Mouse (Mus musculus): Measurements from ENCODE around the gene Haus8.
"Not testable (repeated sequence)": the region's sequence is repeated elsewhere in the genome, so short reads cannot be mapped to it uniquely, and the experiment has no call there.

Gene Haus8

GRCm38 (mm10) chr8:71286223-71286622 lies 13.5 kb upstream of the Haus8 start:
- DNase-seq (ENCODE audit: low read depth), result peak; percentile 72

- DNase-seq (ENCODE audit: low read depth), result no peak
Measured at GRCm38 (mm10) chr8:71282621-71283020, 9.9 kb upstream of the Haus8 start.

- DNase-seq (ENCODE audit: low read depth), result not testable (repeated sequence)
Measured at GRCm38 (mm10) chr8:71281731-71282130, 9.0 kb upstream of the Haus8 start.

GRCm38 (mm10) chr8:71279409-71279808 lies 6.7 kb upstream of the Haus8 start:
- DNase-seq (ENCODE audit: low read depth), result not testable (repeated sequence)

GRCm38 (mm10) chr8:71276166-71276565 lies 3.4 kb upstream of the Haus8 start:
- DNase-seq (ENCODE audit: low read depth), result no peak

- no peak for DNase-seq (ENCODE audit: low read depth)
Measured at GRCm38 (mm10) chr8:71274478-71274877, 1.7 kb upstream of the Haus8 start.

GRCm38 (mm10) chr8:71273151-71273510 lies 397 bp upstream of the Haus8 start:
- DNase-seq (ENCODE audit: low read depth), result peak; percentile 79

- DNase-seq (ENCODE audit: low read depth), result peak; percentile 18
Measured at GRCm38 (mm10) chr8:71271630-71272029, 1.1 kb downstream of the Haus8 start.

- not testable (repeated sequence) for DNase-seq (ENCODE audit: low read depth)
Measured at GRCm38 (mm10) chr8:71268286-71268685, 4.4 kb downstream of the Haus8 start.

- no peak for DNase-seq (ENCODE audit: low read depth)
Measured at GRCm38 (mm10) chr8:71267690-71268089, 5.0 kb downstream of the Haus8 start.

- peak; percentile 42 for DNase-seq (ENCODE audit: low read depth)
Measured at GRCm38 (mm10) chr8:71261234-71261633, 11.5 kb downstream of the Haus8 start.

GRCm38 (mm10) chr8:71256545-71257232 lies 16.0 kb downstream of the Haus8 start:
- DNase-seq (ENCODE audit: low read depth), result no peak

GRCm38 (mm10) chr8:71248203-71248602 lies 24.5 kb downstream of the Haus8 start:
- no peak for DNase-seq (ENCODE audit: low read depth)

GRCm38 (mm10) chr8:71242757-71243156 lies 30.0 kb downstream of the Haus8 start:
- no peak for DNase-seq (ENCODE audit: low read depth)

GRCm38 (mm10) chr8:71224560-71224959 lies 48.2 kb downstream of the Haus8 start:
- DNase-seq (ENCODE audit: low read depth), result peak; percentile 63

- not testable (repeated sequence) for DNase-seq (ENCODE audit: low read depth)
Measured at GRCm38 (mm10) chr8:71214266-71214665, 58.5 kb downstream of the Haus8 start.

- peak; percentile 55 for DNase-seq (ENCODE audit: low read depth)
Measured at GRCm38 (mm10) chr8:71205541-71205967, 67.2 kb downstream of the Haus8 start.
